Mouse (Mus musculus) cerebellum, postnatal 25 days (tissue): ENCODE data around the gene Apba2.
A peak's percentile ranks its signal among the peaks of the same experiment; 100 is the strongest.

Experiments
- DNase-seq, 2 experiments: peaks; one replicate each; pipeline ENCODE4 v3.0.0; 2021; ENCODE audit warnings: mixed read lengths in 2 of 2

Gene Apba2

GRCm38 (mm10) chr7:64588636-64589389 is 87.3 kb downstream of the Apba2 start:
- peak in 1 of 2 experiments; percentile 59 for DNase-seq

GRCm38 (mm10) chr7:64595256-64595655 is 93.8 kb downstream of the Apba2 start:
- no peak for DNase-seq

GRCm38 (mm10) chr7:64596652-64597051 is 95.1 kb downstream of the Apba2 start:
- DNase-seq = no peak

GRCm38 (mm10) chr7:64609866-64610265 is 108.4 kb downstream of the Apba2 start:
- DNase-seq = no peak

- peak; percentile 46 to 63 for DNase-seq
Measured at GRCm38 (mm10) chr7:64610875-64611274, 109.4 kb downstream of the Apba2 start.

- DNase-seq = no peak
Measured at GRCm38 (mm10) chr7:64619261-64619660, 117.8 kb downstream of the Apba2 start.

- no peak for DNase-seq
Measured at GRCm38 (mm10) chr7:64626494-64626893, 125.0 kb downstream of the Apba2 start.

- DNase-seq = peak; percentile 70 to 77
Measured at GRCm38 (mm10) chr7:64627972-64628655, 126.6 kb downstream of the Apba2 start.

- no peak for DNase-seq
Measured at GRCm38 (mm10) chr7:64630697-64631096, 129.2 kb downstream of the Apba2 start.

- DNase-seq = peak; percentile 80 to 82
Measured at GRCm38 (mm10) chr7:64631131-64631530, 129.6 kb downstream of the Apba2 start.

GRCm38 (mm10) chr7:64631781-64632351 is 130.4 kb downstream of the Apba2 start:
- DNase-seq = peak; percentile 37 to 55

- DNase-seq = peak in 1 of 2 experiments; percentile 16
Measured at GRCm38 (mm10) chr7:64633182-64633581, 131.7 kb downstream of the Apba2 start.

- peak in 1 of 2 experiments; percentile 10 for DNase-seq
Measured at GRCm38 (mm10) chr7:64633916-64634315, 132.4 kb downstream of the Apba2 start.

GRCm38 (mm10) chr7:64634482-64634881 is 133.0 kb downstream of the Apba2 start:
- peak in 1 of 2 experiments; percentile 8 for DNase-seq

GRCm38 (mm10) chr7:64638922-64639321 is 137.4 kb downstream of the Apba2 start:
- DNase-seq = peak in 1 of 2 experiments; percentile 7

GRCm38 (mm10) chr7:64640651-64641050 is 139.1 kb downstream of the Apba2 start:
- DNase-seq = peak; percentile 65 to 73

GRCm38 (mm10) chr7:64642903-64643302 is 141.4 kb downstream of the Apba2 start:
- DNase-seq = no peak

GRCm38 (mm10) chr7:64645458-64645857 is 144.0 kb downstream of the Apba2 start:
- no peak for DNase-seq

GRCm38 (mm10) chr7:64646046-64646445 is 144.5 kb downstream of the Apba2 start:
- DNase-seq = no peak

- peak in 1 of 2 experiments; percentile 2 for DNase-seq
Measured at GRCm38 (mm10) chr7:64648947-64649607, 147.6 kb downstream of the Apba2 start.

- DNase-seq = no peak
Measured at GRCm38 (mm10) chr7:64651963-64652362, 150.5 kb downstream of the Apba2 start.

- DNase-seq = no peak
Measured at GRCm38 (mm10) chr7:64656787-64657186, 155.3 kb downstream of the Apba2 start.

- DNase-seq = no peak
Measured at GRCm38 (mm10) chr7:64658914-64659313, 157.4 kb downstream of the Apba2 start.
